Mouse (Mus musculus): ENCODE results near the gene Miox.

The Miox gene

DNA sequence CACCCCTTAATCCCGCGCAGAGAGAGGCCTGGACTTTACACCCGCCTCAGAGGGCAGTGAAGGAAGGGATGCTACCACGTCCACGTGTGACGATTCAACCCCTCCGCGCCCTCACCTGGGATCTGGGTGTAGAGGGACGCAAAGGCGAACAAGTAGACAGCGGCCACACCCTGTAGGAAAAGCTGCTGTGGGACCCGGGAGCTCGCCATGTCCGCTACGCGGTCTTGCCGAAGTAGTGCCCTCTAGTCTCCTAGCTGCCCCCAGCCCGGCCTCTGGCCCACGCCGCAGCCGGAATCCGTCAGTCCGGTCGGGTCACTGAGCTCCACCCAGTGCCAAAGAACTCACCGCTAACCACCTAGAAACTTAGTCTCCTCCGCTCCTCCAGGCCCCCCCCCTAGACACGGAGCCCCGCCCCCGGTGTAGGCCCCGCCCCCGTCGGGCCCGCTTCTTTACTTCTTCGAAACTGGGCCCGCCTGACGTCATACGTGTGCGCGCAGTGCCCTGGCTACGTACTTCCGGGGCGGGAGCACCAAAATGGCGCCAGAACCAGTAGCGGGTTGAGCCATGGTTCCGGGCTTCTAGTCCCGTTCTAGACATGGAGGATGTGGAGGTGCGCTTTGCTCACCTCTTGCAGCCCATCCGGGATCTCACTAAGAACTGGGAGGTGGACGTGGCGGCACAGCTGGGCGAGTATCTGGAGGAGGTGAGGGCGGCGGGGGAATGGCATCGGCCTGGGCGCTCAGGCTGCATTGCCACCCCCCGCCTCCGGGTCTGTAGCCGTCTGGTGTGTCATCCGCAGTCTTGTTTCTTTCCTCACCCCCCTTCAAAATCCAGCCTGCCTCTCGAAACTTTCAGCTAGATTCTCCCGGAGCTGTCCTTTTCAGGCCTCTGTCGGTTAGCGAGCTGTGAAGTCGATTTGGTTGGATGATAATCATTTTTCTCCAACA lies 21.3 kb downstream of the Miox start, which contains the start of the genes Lmf2 and Ncaph2:
Gene Lmf2, minus strand, starts transcription at position 419 of the 947 bp plus-strand sequence.
Gene Ncaph2, plus strand, starts transcription at position 479 of the 947 bp plus-strand sequence.
- in situ Hi-C loops (cut with MboI; ENCODE audit: unreplicated experiment in 2 of 2) = loop anchor here in 1 of 2 experiments (10.0 kb wide), 1 partner anchor 141 kb away; the partner anchor contains the start of gene Ppp6r2

DNA sequence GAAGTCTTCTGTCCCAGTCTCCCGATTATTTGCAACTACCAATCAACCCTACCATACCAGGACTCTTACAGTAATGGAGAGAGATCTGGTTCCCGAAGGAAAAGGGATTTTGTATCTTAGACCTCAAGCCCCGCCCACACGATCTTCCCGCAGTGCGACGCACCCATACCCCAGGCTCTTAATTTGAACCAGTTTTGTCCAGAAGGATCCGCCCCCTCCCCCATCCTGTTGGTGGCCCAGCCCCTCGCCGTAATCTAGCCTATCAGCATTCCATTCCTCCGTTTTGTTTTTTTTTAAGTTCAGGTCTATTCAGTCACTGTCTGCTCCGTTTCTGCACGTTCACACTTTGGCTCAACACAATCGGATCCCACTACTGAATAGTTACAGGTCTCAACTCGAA lies 22.2 kb downstream of the Miox start:
- in situ Hi-C loops (cut with MboI; ENCODE audit: unreplicated experiment in 2 of 2) = loop anchor here in 1 of 2 experiments (10.0 kb wide), 1 partner anchor 142 kb away; the partner anchor contains the start of gene Ppp6r2

DNA sequence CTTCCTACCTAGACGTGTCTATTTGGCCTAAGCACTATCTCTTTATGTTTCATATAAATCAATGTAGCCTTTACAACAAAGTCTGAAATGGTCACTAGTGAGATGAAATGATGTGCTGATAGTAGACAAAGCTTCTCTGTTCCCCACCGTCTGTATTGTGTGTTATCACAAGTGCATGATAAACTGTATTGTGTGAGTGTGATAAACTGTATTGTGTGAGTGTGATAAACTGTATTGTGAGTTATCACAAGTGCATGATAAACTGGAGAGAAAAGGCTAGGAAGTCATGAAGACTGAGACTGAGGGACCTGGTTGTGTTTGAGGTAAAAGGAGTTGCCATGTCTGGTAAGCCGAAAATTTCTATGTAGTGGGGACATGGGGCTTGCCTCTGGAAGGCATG lies 24.6 kb downstream of the Miox start:
- in situ Hi-C loops (cut with MboI; ENCODE audit: unreplicated experiment in 2 of 2) = loop anchor here in 1 of 2 experiments (10.0 kb wide), 1 partner anchor 144 kb away; the partner anchor contains the start of gene Ppp6r2

GRCm38 (mm10) chr15:89363051-89363450 lies 28.9 kb downstream of the Miox start:
- in situ Hi-C loops (cut with MboI; ENCODE audit: unreplicated experiment in 2 of 2) = no loop called here

DNA sequence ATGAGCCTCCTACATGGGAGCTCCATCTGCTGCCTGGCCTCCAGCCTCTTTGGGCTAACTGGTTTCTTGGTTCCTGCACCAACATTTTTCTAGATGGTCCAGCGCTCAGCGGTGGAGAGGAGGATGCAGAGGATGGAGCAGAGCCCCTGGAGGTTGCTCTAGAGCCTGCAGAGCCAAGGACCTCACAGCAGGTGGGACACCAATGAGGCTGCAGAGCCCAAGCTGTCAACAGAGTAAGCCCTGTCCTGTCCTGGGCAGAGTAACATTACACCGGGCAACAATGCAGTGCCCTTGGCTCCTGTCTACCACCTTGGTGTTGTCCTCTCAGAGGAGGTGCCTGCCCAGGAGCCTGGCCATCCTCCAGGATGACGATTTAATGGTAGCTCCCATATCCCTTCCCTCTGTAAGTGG lies 30.9 kb downstream of the Miox start:
- in situ Hi-C loops (cut with MboI; ENCODE audit: unreplicated experiment in 2 of 2) = no loop called here

DNA sequence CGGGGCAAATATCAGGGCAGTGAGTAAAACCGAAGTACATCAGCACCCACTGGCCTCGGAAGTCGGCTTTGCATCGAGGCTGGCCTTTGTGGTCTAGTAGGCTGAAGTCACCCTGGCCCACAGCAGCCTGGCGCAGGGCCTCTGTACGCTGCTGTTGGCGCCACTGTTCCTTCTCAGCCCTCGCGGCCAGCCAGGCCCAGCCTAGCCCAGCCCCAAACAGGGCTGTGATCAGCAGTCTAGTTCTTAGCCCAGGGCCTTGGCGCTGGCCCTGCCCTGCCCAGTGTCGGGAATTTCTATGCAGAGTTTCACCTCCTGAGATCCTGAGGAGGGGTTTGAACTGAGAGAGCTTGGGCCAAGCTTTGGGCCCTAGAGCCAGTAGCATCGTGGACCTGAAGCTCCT lies 37.9 kb downstream of the Miox start:
- in situ Hi-C loops (cut with MboI; ENCODE audit: unreplicated experiment in 2 of 2) = loop anchor here (5.0 to 10.0 kb wide), 7 partner anchors 55 to 547 kb away; partner anchors contain the start of genes C730034F03Rik (in 1 of the 2), Chkb (in 1 of the 2), Cpt1b (in 1 of the 2) and Gm44502 (in 1 of the 2)

DNA sequence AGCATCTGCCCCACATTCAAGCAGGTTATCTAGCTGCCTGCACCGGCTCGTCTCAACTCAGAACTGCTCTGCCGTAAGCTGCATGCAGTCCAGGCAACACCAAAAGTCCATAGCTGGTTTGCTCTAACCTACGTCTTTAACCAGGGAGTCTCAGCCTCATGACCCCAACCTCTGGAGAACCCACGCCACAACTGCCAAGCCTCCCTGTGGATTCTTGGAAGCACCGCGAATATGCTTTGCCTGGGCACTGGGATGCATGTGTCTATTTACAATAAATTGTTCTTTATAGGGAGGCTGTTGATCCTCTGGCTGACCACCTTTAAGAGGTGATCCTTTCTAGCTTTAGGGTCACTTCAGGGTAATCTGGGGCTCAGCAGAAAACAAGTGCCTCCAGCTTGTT lies 38.3 kb downstream of the Miox start:
- in situ Hi-C loops (cut with MboI; ENCODE audit: unreplicated experiment in 2 of 2) = loop anchor here (5.0 to 10.0 kb wide), 7 partner anchors 55 to 548 kb away; partner anchors contain the start of genes C730034F03Rik (in 1 of the 2), Chkb (in 1 of the 2), Cpt1b (in 1 of the 2) and Gm44502 (in 1 of the 2)

GRCm38 (mm10) chr15:89373027-89373761 lies 39.0 kb downstream of the Miox start:
- in situ Hi-C loops (cut with MboI; ENCODE audit: unreplicated experiment in 2 of 2) = loop anchor here (5.0 to 10.0 kb wide), 7 partner anchors 54 to 548 kb away; partner anchors contain the start of genes C730034F03Rik (in 1 of the 2), Chkb (in 1 of the 2), Cpt1b (in 1 of the 2) and Gm44502 (in 1 of the 2)

DNA sequence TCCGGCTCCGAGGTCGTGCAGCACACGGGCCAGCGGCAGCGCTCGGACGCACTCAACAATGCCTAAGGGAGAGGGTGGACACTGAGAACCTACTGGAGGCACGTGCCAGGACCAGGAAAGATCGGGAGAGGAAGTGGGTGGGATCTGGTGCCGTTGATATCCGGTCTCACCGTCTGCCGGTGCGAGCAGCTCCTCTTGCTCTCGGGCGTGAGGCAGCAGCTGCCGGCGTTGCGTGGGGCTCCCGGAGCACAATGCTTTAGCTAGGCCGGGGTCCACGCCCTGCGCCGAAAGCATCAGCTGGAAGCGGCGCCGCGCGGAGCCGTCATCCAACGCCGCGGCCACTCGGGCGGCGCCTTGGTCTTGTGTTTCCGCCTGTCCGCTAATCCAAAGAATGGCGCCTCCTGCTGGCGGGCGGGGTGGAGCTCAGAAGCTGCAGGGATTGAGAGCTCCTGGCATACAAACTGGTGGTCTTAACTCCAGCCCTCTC lies 39.6 kb downstream of the Miox start, which contains the start of gene Sco2:
Gene Sco2, minus strand, starts transcription at position 85 of the 487 bp plus-strand sequence.
- in situ Hi-C loops (cut with MboI; ENCODE audit: unreplicated experiment in 2 of 2) = loop anchor here (5.0 to 10.0 kb wide), 7 partner anchors 53 to 549 kb away; partner anchors contain the start of genes C730034F03Rik (in 1 of the 2), Chkb (in 1 of the 2), Cpt1b (in 1 of the 2) and Gm44502 (in 1 of the 2)

DNA sequence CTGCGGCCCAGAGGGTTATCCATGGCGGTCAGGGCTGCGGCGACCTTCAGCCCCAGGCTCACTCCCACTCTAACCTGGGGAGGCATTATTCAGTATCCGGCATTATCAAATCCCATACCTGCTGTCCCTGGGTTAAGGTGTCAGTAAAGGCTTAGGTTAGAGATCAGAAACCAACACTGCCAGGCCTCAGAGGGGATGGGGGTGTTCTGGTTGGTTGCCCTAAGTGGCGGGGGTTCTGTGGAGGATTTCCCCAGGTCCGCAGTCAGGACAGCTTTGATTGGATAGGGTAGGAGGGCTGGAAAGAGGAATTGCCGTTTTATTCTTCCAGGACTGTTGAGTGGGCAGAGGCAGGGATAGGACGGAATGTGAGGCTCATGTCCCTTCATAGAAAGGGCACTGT lies 40.1 kb downstream of the Miox start:
- in situ Hi-C loops (cut with MboI; ENCODE audit: unreplicated experiment in 2 of 2) = loop anchor here (5.0 to 10.0 kb wide), 7 partner anchors 53 to 550 kb away; partner anchors contain the start of genes C730034F03Rik (in 1 of the 2), Chkb (in 1 of the 2), Cpt1b (in 1 of the 2) and Gm44502 (in 1 of the 2)

DNA sequence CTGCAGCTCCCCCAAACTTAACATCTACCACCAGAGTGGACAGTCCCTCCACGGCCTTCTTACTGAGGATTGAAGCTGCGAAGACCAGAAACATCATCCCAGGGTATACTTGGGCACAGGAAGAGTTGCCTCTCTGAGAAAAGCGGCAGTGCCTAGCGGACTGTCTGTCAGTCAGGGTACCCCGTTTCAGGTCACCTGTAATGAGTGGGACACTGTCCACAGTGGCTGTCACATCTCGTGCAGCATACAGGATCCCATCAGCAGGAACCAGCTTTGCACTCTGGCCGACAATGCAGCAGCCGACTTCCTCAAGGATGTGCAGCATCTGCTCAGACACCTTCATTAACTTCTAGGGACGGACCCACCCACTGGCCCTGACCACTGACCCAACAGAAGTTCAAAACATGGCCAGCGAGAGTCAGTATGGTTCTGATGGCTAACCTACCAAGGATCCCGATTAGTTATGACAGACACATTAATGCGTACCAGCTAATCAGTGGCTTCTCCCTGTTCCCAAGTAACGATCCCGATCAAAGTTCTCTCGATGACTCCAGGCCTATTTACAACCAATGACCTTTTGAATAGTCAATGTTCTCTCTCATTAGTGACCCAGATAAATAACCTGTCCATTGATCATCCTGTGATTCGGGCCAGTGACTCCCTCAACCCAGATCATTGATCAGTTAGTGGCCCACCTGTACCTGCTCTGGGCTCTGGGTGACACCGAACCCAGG lies 40.8 kb downstream of the Miox start:
- in situ Hi-C loops (cut with MboI; ENCODE audit: unreplicated experiment in 2 of 2) = loop anchor here (5.0 to 10.0 kb wide), 8 partner anchors 52 to 550 kb away; partner anchors contain the start of genes C730034F03Rik (in 1 of the 2), Chkb (in 1 of the 2), Cpt1b (in 1 of the 2) and Gm44502 (in 1 of the 2)

DNA sequence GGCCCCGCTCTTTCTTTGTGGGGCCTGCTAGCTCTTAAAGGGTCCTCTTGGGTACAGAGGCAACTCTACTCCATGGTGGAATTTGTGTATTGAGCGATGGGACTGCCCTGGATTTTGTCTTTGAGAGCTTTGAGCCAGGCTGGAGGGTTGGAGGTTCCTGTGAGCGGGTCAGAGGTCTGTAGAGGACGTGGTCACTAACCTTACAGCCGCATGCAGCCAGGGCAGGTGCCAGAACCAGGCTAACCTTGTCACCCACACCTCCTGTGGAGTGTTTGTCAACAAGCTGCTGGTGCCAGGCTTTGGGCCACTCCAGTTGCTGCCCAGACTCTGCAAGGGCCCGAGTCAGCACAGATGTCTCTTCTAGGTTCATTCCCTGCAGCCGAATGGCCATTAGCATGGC lies 41.8 kb downstream of the Miox start:
- in situ Hi-C loops (cut with MboI; ENCODE audit: unreplicated experiment in 2 of 2) = loop anchor here (5.0 to 10.0 kb wide), 3 partner anchors 131 to 551 kb away; no protein-coding TSS in a partner anchor

GRCm38 (mm10) chr15:89376957-89377356 lies 42.8 kb downstream of the Miox start, which contains the start of gene Tymp:
TSS of gene Tymp (minus strand) at chr15:89377039.
- in situ Hi-C loops (cut with MboI; ENCODE audit: unreplicated experiment in 2 of 2) = loop anchor here (5.0 to 10.0 kb wide), 3 partner anchors 132 to 552 kb away; no protein-coding TSS in a partner anchor

DNA sequence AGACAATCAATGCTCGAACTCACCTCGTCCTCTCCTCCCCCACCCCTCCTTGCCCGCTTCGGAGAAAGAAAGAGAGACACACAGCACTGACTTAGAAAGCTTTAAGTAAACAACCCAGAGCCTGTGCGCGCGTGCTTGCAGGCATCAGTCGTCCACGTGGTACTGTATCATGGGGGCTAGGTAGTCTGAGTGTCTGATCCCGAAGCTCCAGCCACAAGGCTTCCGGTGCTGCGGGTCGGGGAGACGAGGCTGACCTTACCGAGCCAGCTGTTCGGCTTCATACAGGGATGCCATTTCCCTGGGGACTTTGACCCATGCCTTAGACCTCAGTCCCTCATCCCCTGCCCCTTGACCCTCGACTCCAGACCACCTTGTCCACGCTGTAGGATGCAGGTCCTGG lies 43.2 kb downstream of the Miox start:
- in situ Hi-C loops (cut with MboI; ENCODE audit: unreplicated experiment in 2 of 2) = loop anchor here (5.0 to 10.0 kb wide), 3 partner anchors 133 to 553 kb away; no protein-coding TSS in a partner anchor

DNA sequence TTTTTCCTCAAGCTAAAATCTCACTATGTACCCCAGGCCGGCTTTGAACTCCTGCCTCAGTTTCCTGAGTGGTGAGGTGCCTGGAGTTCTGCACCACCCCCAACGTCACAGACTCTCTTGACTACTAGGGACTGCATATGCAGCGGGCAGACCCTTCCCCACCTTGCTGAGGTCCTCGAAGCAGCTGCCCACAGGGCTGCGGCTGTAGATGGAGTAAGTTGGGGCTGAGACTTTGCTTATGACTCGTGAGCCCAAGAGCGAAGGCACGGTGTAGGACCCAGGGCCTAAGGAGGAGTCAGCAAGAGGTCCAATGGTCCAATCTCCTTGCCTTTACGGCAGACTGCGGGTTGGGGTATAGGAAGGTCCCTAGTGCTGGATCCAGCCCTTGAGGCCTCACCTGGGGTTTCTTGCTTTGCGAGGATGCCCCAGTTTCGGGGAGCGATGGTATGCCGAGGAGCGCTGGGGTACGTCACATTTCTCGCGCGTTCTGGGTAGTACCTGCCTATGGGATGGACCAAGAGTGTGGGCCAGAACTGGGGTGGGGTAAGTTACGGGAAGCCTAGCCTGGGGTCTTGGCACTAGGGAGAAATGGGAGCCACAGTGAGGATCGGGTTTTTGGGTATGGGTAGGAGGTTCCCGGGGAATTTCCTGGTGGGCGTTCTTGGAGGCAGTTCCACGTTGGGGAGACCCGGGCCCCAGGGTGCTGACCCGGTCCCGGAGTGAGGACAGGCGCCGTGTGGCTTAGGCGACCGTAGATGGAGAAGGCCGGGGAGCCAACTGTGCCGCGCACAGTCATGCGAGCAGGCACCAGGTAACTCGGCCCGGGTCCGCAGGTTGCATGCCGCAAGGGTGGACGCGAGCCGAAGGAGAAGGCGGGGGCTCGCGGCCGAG lies 44.0 kb downstream of the Miox start:
- in situ Hi-C loops (cut with MboI; ENCODE audit: unreplicated experiment in 2 of 2) = loop anchor here (5.0 to 10.0 kb wide), 3 partner anchors 133 to 553 kb away; no protein-coding TSS in a partner anchor

GRCm38 (mm10) chr15:89378831-89379401 lies 44.7 kb downstream of the Miox start, which contains the start of gene Odf3b:
TSS of gene Odf3b (minus strand) at chr15:89379282.
- in situ Hi-C loops (cut with MboI; ENCODE audit: unreplicated experiment in 2 of 2) = loop anchor here (5.0 to 10.0 kb wide), 3 partner anchors 134 to 554 kb away; no protein-coding TSS in a partner anchor

DNA sequence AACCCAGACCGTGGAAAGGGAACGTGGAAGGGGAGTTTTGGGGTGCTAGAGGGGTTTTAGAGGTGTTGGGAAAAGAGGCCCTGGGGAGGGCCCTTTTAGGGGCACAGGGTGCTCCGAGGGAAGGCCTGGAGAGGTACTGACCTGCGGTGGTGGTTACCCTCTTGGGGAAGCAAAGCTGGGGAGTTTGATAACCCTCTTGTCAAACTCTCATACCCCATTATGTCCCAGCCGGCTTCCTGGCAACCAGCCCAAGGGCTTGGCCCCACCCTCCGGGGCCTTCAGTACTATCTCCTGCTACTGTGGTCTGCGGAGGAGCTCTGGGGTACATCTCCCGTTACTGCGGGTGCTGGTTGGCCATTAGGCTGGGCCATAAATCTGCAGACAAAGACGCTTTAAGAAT lies 45.2 kb downstream of the Miox start:
- in situ Hi-C loops (cut with MboI; ENCODE audit: unreplicated experiment in 2 of 2) = loop anchor here (5.0 to 10.0 kb wide), 3 partner anchors 135 to 555 kb away; no protein-coding TSS in a partner anchor

All from v-Abl transformed pro-B cells (cell line).